Mouse (Mus musculus) olfactory bulb, adult 2 months (tissue): ENCODE results near the gene 9230102O04Rik. TPM values are rescaled to one million over a fixed set of nuclear protein-coding genes. Genes with fewer than 3 reads are reported as not detected.

Experiments
- H3K27ac ChIP-seq: fragments of 200-500 bp; 2 replicates; pipeline ENCODE4 v1.5.1; 2012; ENCODE audit warnings: low read depth, low read length; ENCODE audit not compliant: insufficient read depth
- H3K4me1 ChIP-seq: fragments of 200-500 bp; 2 replicates; pipeline ENCODE4 v1.6.1; 2012; ENCODE audit warnings: low read length; ENCODE audit not compliant: control insufficient read depth, insufficient read depth
- H3K4me3 ChIP-seq: fragments of 200-500 bp; 2 replicates; pipeline ENCODE4 v1.5.1; 2012; ENCODE audit warnings: mild to moderate bottlenecking, low read depth, low read length, moderate library complexity; ENCODE audit not compliant: insufficient read depth
- CTCF ChIP-seq: fragments of 200-500 bp; IDR thresholded peaks from 2 replicates; pipeline ENCODE4 v1.5.1; 2012; ENCODE audit warnings: low read depth, mild to moderate bottlenecking, low read length, moderate library complexity; ENCODE audit not compliant: insufficient read depth
- POLR2A ChIP-seq: fragments of 200-500 bp; IDR thresholded peaks from 2 replicates; pipeline ENCODE4 v1.6.1; 2012; ENCODE audit warnings: mild to moderate bottlenecking, low read depth, low read length, moderate library complexity; ENCODE audit not compliant: insufficient read depth
- WGBS: fragments of 180-500 bp; shearing (Covaris S2); methylation state at CpG from one replicate; pipeline ENCODE4 v1.1.7; 2018; 5-methylcytosine and 5-hydroxymethylcytosine counted together
- polyA plus RNA-seq: library from polyadenylated mRNA; stranded (reverse); fragments of >200 nt; gene quantifications from 2 replicates; pipeline ENCODE4 v1.2.4, GENCODE M21; 2012; ENCODE audit warnings: low replicate concordance; ENCODE audit not compliant: missing spikeins, insufficient read depth, insufficient read length

The 9230102O04Rik gene
- not detected in 2 replicates for polyA plus RNA-seq

- Histone ChIP-seq H3K27ac (no peak within 1 kb of the TSS), H3K4me3 (no peak within 1 kb of the TSS), H3K4me1 (peaks cover 4% of the 10 kb centered on the region; the same call in 1 of the 2 replicates)
- TF ChIP-seq CTCF (no peak), POLR2A (no peak)
- WGBS = 2% methylated on average over 30 of the region's 30 CpGs
Measured at GRCm38 (mm10) chr2:9888913-9889650, at the start of gene 9230102O04Rik. Gene 9230102O04Rik, minus strand, starts transcription at chr2:9889540.

- no peak overlapping the region for H3K4me3 ChIP-seq
- WGBS = 14% methylated on average over 1 of the region's 1 CpGs
- TF ChIP-seq POLR2A (no peak), CTCF (no peak)
- no peaks in the 10 kb centered on the region for H3K4me1 ChIP-seq
- no peak overlapping the region for H3K27ac ChIP-seq
Measured at GRCm38 (mm10) chr2:9935965-9936364, 46.6 kb upstream of the 9230102O04Rik start.

- WGBS = 71% methylated on average over 4 of the region's 4 CpGs
- Histone ChIP-seq H3K27ac (no peak overlapping the region), H3K4me1 (no peaks in the 10 kb centered on the region; the same call in 1 of the 2 replicates), H3K4me3 (no peak overlapping the region)
- TF ChIP-seq CTCF (no peak), POLR2A (no peak)
Measured at GRCm38 (mm10) chr2:9926905-9927283, 37.6 kb upstream of the 9230102O04Rik start.

GRCm38 (mm10) chr2:9926194-9926904, 37.0 kb upstream of the 9230102O04Rik start:
- 32% methylated on average over 7 of the region's 7 CpGs for whole genome bisulfite sequencing
- Histone ChIP-seq H3K4me1 (no peaks in the 10 kb centered on the region; the same call in 1 of the 2 replicates), H3K4me3 (no peak overlapping the region), H3K27ac (no peak overlapping the region)
- no peak for TF ChIP-seq POLR2A
- no peak for TF ChIP-seq CTCF

- Histone ChIP-seq H3K4me3 (no peak overlapping the region), H3K4me1 (no peaks in the 10 kb centered on the region), H3K27ac (no peak overlapping the region)
- TF ChIP-seq CTCF = no peak
- no peak for TF ChIP-seq POLR2A
- WGBS = 95% methylated on average over 17 of the region's 17 CpGs
Measured at GRCm38 (mm10) chr2:9918691-9919471, 29.5 kb upstream of the 9230102O04Rik start.

GRCm38 (mm10) chr2:9917602-9918001, 28.3 kb upstream of the 9230102O04Rik start:
- 89% methylated on average over 9 of the region's 9 CpGs for WGBS
- no peak overlapping the region for H3K27ac ChIP-seq
- H3K4me1 ChIP-seq = no peaks in the 10 kb centered on the region
- TF ChIP-seq POLR2A (no peak), CTCF (no peak)
- no peak overlapping the region for H3K4me3 ChIP-seq

GRCm38 (mm10) chr2:9905995-9906394, 16.7 kb upstream of the 9230102O04Rik start:
- TF ChIP-seq POLR2A = no peak
- TF ChIP-seq CTCF = no peak
- Histone ChIP-seq H3K27ac (no peak overlapping the region), H3K4me3 (no peak overlapping the region), H3K4me1 (no peaks in the 10 kb centered on the region)
- WGBS = 10% methylated on average over 11 of the region's 11 CpGs

GRCm38 (mm10) chr2:9903854-9904560, 14.7 kb upstream of the 9230102O04Rik start:
- H3K4me1 ChIP-seq = no peaks in the 10 kb centered on the region
- no peak for TF ChIP-seq CTCF
- no peak for TF ChIP-seq POLR2A
- no peak overlapping the region for H3K4me3 ChIP-seq
- H3K27ac ChIP-seq = no peak overlapping the region
- 73% methylated on average over 14 of the region's 14 CpGs for WGBS

GRCm38 (mm10) chr2:9897846-9898245, 8.5 kb upstream of the 9230102O04Rik start:
- TF ChIP-seq POLR2A = no peak
- no peak for TF ChIP-seq CTCF
- 23% methylated on average over 8 of the region's 8 CpGs for WGBS

More at GRCm38 (mm10) chr2:9897846-9898245, 8.5 kb upstream of the 9230102O04Rik start:
- no peak overlapping the region for H3K4me3 ChIP-seq
- H3K27ac ChIP-seq = no peak overlapping the region
- no peaks in the 10 kb centered on the region for H3K4me1 ChIP-seq
